Mouse (Mus musculus): ENCODE measurements around the gene Pgm5. TPM values are rescaled to one million over a fixed set of nuclear protein-coding genes. Genes with fewer than 3 reads are reported as not detected.
"Not testable (repeated sequence)": the region's sequence is repeated elsewhere in the genome, so short reads cannot be mapped to it uniquely, and the experiment has no call there.

Gene Pgm5
- polyA plus RNA-seq, 1 experiment = 279 TPM

DNA sequence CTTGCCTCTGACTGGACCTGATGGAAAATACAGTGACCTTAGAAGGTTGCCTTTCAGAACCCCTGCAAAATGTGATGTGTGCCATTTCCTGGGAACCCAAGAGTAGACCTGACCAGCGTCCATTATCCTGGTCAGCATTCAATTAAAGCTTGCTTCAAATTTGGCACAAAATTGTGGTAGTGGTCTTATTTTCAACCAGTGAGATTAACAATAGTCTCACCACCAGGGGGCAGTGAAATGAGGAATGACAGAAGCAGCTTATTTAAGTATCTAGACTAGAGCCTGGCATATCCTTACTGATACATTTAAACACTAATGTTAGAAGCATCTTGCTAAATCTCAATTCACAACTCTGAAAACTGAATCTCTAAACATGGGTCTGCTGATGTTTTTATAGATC is 156.3 kb downstream of the Pgm5 start:
- no peak for DNase-seq (ENCODE audit: low spot score)

DNA sequence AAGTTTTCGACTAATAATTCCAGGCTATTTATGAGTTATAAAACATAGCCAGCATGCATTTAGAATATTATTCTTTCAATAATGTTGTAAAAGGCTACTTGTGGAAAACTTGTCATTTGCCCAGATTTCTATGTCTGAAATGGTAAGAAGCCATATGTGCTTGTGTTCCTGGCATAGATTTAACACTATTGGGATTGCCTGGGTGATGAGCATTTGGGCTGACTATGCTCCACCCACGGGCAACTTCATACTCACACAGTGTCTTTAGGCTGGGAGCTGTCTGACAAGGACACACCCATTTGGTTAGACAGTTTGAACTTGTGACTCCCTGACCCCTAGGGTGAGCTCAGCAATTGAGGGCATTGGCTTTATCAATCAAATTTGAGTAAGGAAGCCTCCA is 157.3 kb downstream of the Pgm5 start:
- DNase-seq (ENCODE audit: low spot score) = no peak

DNA sequence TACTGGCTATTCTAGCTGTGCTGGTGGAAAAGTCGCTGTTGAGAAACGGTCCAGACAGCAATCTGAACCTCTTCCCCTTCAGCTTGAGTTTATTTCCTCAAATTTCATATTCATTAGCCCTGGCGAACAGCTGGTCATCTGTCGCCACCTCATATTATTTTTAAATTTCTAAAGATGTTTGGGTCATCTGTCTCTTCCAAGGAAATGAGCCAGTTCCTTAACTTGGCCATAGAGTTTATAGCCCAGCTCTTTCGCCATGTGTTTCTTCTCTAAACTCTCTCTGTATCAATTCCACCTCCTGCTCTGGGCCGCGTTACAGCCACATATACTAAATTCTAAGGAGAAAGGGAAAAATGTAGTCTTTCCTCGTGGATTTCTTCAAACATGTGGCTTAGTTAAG is 158.0 kb downstream of the Pgm5 start:
- DNase-seq (ENCODE audit: low spot score) = no peak

DNA sequence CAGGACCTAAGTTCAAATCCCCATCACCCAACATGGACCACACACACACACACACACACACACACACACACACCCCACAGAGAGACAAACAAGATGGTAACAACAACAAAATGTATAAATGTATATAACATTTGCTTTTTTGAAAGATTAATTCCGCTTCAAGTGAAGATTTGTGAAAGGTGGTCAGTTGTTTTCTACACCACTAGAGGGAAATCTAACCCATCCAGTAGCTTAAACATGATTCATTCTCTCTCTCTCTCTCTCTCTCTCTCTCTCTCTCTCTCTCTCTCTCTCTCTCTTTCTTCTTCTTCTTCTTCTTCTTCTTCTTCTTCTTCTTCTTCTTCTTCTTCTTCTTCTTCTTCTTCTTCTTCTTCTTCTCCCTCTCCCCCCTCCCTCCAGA is 158.5 kb downstream of the Pgm5 start:
- DNase-seq (ENCODE audit: low spot score) = not testable (repeated sequence)

DNA sequence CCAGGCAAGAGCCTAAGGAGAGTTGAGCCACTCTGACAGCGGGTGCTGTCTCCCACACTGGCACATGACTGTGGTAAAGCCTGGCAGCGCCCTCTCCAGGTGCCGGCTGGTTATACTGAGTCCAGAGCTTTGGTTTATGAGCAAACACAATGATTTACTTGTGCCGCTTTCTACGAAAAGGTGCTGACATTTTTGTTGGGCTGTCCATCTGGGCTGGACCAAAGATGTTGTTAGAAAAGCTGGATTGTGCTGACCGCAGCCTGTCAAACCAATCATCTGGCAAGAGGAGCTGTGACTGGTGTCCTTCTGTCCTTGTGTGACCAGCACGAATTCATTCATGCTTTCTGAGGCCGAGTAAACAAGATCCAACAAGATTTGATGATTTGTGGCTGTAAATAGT is 159.9 kb downstream of the Pgm5 start:
- no peak for DNase-seq (ENCODE audit: low spot score)

DNA sequence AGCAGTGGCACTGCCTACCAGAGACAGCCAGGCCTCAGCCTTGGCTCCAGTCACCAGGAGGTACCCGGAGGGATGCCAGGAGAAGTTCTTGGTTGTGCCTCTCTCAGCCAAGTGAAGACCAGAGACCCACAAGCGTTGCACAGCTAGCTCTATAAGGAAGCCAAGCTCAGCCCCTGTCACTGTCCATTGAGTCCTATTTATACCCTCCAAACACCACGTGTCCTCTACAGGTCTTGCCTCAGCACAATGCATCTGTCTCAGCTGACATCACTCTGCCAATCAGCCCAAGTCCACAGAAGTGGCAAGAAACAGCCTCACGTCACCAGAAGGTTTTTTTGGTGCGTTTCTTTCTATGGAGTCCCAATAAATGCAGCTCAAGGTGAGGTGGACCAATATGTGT is 161.0 kb downstream of the Pgm5 start:
- DNase-seq (ENCODE audit: low spot score) = no peak

DNA sequence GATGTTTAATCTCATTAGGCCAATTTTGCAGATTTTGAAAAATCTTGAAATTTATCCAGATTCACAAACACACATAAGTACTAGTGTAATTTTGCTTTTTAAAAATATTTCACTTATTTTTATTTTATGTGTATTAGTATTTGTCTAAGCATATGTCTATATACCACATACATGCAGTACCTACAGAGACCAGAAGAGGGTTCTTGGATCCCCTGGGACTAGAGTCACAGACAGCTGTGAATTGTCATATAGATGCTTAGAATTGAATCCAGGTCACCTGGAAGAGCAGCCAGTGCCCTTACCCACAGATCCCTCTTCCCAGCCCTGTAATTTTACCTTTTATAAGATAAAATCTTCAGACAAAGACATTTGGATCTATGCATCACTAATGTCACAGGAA is 161.7 kb downstream of the Pgm5 start:
- no peak for DNase-seq (ENCODE audit: low spot score)

DNA sequence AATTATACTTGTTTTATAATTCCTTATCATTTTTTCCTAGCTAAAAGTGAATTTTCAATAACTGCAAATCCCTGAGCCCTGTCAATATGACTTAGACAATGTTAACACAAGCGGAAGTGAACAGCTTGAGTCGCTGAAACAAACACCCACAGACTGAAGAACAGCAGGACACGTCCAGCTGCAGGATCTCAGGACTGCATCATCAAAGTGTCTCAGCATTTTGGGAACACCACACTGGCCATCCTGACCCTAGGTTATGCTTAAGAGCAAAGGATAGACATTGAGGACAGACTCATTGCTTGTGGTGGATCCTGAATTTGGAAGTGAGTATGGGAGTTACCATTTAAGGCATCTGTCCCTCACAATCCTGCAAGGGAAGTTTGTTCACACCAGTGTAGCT is 162.5 kb downstream of the Pgm5 start:
- no peak for DNase-seq (ENCODE audit: low spot score)

DNA sequence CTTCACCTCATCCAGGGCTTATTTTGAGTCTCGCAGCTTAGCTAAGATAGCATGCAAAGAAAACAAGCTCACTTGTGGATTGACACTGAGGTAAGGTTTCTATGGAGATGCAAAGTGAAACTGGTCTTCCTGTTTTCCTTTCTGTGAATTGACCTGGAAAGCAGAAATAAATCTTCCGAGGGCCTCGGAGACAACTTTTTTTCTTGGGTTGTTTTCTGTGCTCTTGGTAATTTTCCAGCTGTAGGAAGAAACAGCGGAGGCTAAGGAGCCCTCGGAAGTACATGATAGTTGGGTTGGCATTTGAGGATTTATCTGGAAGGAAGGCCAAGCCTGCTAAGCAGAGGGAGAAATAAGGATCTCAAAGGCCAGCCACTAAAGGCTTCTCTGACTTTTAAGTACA is 163.0 kb downstream of the Pgm5 start:
- no peak for DNase-seq (ENCODE audit: low spot score)

DNA sequence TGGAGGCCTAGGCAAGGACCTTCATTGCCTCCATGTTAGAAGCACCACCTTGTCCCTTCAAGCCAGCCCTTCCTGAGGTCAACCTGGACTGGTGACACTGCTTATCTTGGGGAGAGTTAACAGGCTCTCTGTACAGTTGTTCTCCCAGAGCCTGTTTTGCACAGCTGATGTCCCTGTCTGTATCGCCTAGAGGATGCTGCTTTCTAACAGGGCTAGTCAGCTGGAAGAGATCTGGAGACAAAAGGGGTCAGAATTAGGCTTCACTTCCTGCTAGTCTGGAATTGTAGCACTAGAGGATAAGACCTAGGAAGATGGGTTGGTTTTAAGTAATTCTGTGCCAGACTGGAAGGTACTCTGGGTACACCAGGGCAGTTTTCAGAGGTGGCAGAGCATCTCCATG is 163.7 kb downstream of the Pgm5 start:
- no peak for DNase-seq (ENCODE audit: low spot score)

DNA sequence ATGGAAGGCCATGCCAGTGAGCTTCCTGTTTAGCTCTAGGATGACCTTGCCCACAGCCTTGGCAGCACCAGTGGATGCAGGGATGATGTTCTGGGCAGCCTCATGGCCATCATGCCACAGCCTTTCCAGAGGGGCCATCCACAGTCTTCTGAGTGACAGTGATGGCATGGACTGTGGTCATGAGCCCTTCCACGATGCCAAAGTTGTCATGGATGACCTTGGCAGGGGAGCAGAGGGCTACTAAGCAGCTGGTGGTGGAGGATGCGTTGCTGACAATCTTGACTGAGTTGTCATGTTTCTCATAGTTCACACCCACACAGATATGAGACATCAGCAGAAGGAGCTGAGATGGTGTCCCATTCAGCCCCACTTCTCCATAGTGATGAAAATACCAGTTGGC is 169.0 kb downstream of the Pgm5 start:
- no peak for DNase-seq (ENCODE audit: low spot score)

DNA sequence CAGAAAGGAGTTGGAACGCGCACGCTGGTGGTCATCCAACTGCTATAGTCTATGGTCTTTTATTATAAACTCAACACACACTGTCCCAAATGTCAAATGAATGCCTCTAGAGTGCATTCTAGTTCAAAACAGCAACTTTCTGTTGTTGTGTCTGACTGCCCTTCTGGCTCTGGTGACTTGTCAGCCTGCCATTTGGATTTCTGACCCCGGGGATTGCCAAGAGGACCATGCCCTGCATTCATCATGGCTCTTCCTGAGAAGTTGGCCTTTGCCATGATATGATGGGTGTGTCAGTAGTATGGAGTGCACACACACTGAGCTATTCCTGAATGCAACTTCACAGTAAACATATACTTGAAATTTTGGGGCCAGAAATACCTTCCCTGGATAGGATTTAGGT is 172.1 kb downstream of the Pgm5 start:
- no peak for DNase-seq (ENCODE audit: low spot score)

DNA sequence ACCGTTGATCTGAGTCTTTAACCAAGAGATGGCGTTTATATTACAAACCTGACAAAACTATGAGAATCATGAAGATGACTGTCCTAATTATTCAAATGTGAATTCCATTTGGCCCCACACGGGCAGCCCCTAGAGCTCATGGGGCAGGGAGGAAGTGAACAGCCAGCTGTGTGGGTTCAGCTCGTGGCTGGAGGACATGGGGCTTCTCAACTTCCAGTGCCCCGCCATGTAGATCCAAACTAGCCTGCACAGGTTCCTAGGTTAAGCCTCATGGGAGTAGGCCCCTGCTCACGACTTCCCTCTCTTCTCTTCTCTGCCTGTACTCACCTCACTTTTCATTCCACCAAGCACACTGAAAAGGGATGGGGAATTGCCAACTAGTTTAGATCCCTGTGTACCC is 173.3 kb downstream of the Pgm5 start:
- no peak for DNase-seq (ENCODE audit: low spot score)

DNA sequence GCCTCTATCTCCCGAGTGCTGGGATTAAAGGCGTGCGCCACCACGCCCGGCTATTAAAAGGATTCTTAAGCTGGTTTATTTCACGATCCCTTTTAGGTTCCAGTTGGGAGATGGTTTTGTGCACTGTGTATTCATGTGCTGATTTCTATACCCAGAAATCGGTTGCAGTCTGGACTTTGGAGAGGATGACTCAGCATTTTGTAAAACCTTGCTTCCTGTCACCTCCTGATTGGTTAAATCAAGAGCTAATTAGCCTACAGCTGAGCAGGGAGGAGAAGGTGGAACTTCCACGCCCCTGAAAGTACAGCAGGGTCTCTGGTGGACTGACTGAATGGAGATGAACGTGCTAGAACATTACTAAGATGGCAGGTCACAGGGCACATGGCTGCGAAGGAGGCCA is 175.2 kb downstream of the Pgm5 start:
- DNase-seq (ENCODE audit: low spot score) = no peak

DNA sequence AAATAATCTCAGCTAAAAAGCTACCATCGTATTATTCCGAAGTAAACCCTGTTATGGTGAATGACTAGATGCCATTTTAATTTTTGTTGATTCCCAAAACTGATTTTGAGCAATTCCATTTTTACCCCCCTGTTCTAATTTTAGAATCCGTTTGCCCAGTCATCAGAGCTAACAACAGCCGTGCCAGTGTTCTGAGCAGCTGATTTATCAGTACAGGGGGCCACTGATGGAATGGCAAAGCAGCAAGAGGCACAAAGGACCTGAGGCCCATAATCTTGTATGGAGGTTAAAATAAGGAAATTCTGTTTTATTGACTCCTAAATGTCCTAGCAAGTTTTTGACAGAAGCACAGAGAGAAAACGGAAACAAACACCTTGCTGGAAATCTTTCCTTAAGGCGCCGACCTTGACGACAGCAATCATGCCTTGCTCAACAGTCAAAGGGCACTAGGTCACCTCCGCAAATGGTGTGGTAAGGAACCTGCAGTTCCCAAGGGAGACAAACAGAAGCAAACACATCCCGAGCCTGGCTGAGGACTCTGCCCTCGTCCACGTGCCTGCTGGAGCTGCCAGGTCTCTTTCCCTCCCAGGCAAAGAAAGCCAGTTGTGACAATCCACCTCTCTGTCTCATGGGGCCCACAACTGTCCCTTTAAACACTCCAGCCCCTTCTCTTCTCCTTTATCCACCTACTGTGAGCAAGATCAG is 178.5 kb downstream of the Pgm5 start:
- no peak for DNase-seq (ENCODE audit: low spot score)

DNA sequence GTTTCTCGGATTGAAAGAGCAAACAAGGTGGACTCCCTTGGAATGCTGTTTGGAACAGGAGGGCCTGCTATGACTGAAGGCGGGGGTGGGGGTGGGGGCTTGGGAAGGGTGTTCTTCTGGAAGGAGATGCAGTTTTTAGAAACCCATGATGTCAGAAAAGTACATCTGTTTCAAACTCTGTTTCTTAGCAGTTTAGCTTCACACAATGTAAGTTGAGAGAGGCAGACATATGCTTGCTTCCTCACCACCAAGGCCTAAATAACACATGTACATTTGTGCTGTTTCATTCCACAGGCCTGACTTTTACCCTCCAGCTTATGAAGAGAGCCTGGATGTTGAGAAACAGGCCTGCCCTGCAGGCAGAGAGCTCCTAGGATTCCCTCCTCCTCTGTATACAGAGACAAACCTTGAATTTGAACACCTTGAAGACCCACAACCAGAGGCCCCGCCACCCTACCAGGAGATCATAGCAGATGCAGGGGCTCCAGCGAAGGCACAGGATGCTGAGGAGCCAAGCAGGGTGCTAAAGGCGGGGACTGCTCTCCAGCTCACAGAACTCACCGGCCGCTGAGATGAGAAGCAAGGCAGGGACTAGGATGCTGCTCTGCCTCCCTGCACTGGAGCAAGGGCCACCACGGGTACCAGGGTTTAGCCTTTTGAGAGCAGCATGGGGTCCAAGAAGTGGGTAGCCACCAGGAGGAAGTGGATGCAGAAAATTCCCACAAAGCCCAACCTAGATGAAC is 184.2 kb downstream of the Pgm5 start:
- DNase-seq (ENCODE audit: low spot score) = no peak

DNA sequence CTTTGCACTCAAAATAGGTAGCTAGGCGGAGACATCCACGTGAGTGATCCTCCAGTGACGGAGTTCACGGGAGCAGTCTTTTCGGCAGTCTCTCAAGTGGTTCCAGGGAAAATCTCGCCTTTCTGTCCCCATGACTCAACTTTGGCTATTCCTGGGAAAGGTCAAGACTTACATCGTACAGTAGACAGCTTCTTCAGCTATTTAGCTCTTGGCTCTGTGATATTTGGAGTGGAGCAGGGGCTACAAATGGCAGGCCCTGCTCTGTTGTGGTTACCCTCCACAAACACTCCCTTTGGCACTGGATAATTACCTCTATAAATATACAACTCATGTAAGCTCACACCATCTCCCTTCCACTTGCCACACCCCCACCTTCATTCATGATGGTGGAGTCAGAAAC is 185.2 kb downstream of the Pgm5 start:
- no peak for DNase-seq (ENCODE audit: low spot score)

DNA sequence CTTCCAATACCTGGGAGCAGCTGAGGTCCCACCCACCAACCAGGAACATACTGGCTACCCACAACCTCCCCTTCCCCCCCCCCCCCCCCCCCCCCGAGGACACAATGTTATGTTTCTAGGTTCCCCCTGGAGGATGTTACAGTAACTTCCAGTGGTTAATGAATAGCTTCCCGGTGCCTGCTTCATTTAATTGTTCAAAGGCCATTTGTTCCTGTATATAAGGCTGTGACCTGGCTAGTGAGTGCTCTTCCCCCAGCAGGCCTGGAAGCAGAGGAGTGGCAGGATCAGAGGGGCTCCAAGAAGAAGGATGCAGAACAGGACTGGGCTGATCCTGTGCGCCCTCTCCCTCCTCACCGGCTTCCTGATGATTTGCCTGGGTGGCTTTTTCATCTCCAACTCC is 187.9 kb downstream of the Pgm5 start, which contains the start of gene Tmem252:
Gene Tmem252, plus strand, starts transcription at position 247 of the 400 bp plus-strand sequence.
- no peak for DNase-seq (ENCODE audit: low spot score)

DNA sequence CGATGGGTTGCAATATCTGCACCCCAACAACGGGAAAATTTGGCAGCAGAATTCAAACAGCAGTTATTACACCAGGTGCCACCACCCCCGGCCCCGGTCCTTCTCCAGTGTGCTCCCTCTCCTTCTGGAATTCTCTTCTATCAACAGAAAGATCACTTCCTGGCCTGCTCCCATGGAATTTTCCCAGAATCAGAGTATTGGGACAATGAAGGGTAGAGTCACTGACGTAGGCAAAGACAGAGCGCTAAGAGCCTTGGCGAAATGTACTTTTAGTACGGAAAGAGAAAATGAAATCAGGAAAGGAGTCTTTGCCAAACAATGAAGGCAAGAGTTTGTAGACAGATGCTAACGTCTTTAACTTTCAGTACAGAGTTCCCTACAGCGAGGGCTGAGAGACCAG is 188.3 kb downstream of the Pgm5 start:
- no peak for DNase-seq (ENCODE audit: low spot score)

DNA sequence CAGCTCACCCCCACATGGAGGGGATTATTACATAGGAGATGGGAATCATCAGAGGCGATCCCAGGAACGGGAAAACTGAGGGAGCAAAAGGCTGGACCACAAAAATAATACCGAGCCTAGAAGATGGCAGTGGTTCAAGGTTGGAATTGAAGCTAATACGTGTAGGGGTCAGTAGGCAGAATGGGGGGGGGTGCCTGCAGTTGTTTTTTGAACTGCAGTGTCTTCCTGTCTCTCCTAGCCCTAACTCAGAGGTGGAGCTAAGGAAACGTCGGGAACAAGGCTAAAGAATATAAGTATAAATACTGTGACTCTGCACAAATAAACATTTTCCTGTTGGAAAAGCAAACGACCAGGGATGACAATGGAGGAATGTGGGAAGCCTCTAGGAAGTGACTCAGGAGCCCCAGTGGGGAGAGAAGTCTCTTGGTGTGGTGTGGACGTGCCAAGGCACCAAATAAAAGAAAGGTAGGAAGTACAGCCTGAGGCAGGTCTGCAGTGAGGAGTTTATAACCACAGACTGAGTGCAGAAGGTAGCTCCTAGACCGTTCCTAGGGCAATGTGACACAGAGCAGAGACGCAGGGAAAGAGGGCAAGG is 189.2 kb downstream of the Pgm5 start:
- no peak for DNase-seq (ENCODE audit: low spot score)

DNA sequence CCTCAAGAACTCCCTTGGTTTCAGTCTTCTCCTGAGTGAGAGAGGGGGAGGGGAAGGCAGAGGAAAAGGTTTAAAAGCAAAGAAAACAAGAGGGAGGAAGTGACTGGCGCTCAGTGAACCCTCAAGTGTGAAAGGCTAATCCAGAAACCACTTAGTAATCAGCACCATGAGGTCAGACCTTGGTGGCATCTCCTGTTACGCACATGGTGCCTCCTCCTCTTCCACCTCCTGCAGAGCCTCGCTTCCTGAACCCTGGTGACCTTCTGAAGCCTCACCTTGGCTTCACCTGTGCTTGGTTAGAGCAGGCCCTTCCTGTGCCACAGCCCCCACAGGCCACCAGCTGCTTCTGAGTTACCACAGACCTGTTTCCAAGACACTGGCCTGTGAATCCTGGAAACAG is 190.1 kb downstream of the Pgm5 start:
- no peak for DNase-seq (ENCODE audit: low spot score)

DNA sequence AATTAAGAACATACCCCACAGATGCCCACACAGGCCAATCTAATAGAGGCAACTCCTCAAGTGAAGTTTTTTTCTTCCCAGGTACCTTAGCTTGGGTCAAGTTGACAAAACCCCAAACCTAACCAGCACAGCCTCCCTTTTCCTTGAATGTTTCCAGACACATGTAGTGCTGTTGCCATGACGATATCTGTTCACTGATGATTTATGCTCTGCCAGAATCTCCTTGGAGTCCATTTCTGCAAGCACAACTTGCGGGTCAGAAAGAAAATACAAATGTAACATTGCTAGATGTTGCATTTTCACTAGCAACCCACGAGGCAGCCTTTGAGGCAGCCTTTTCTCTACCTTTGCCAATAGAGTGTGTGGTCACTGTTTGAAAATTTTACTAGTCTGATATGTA is 194.1 kb downstream of the Pgm5 start:
- no peak for DNase-seq (ENCODE audit: low spot score)

DNA sequence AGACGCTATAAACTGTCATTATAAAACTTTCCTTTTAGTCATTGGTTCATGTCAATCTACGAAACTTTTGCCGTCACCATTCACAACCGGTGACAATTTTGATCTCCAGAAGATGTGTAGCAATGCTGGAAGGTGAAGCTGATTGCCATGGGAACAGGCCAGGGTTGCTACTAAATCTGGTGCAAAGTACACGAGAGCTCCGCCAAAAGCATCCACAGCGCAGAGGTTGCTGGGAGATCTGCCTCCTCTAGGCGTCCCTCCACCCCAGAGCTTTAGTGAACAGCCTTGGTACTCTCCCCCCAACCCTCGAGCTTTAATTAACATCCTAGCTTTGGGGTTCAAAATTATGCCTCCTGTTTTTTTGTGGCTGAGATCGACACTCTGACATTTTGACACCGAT is 195.9 kb downstream of the Pgm5 start:
- DNase-seq (ENCODE audit: low spot score) = no peak

Measured in urinary bladder, adult 2 months (tissue).